Mouse (Mus musculus): ENCODE data around the gene Rpusd3.

The Rpusd3 gene

DNA sequence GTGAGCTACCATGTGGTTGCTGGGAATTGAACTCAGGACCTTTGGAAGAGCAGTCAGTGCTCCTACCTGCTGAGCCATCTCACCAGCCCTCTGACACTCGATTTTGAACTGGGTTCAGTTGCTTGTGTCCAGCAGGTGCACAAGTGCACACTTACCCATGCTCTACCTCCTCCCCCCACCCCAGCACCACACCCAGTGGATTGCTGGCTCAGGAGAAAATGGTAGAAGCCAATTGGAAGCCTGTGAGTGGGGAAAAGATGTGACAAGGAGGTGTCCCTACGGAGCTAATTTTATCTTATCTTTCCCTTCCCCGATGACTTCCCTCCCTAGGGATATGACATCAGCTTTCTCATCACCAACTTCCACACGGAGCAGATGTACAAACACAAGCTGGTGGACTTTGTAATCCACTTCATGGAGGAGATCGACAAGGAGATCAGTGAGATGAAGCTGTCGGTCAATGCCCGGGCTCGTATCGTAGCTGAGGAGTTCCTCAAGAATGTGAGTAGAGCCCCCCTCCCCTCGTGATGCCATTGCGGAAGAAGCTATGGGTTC, 33.9 kb downstream of the Rpusd3 start:
- DNase-seq (ENCODE audit: low spot score in 2 of 2) = no peak

DNA sequence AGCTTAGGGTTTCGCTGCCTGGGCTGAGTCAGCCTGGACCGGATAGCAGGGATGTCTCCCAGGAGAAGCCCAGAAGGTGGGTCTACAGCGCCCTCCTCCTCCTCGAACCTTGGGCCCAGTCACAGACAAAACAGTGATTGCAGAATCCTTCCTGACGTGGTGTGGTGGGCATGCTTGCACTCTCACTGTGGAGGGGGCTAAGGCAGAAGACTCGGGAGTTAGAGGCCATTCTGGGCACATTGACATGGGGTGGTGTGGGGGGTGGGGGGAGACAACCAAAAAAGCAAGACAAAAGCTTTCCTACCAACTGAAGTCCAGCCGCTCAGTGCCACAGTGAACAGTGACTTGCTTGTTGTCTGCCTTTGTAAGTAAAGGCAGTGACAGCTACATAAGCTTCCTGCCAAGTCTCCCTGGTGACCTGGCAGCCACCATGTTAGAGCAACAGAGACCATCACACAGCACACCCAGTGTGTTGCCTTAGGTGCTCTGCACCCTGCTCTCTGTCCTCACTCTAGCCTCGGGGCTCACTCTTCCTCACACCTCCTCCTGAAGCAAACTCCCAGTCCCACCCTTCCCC, 34.7 kb downstream of the Rpusd3 start:
- DNase-seq (ENCODE audit: low spot score in 2 of 2) = no peak

DNA sequence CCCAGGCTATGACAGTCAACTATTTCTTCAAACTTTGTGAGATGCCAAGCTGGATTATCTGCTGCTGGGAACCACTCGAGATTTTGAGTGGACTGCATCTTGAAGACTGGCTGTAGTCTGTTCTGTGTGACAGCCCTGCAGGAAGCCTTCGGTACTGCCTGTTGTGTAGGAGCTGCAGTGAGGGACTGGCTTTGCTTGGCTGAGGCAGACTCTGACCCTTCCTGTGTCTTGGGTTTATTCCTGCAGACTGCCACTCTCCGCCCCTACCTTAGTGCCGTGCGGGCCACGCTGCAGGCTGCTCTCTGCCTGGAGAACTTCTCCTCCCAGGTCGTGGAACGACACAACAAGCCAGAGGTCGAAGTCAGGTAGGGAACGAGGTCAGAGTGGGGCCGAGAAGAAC, 38.7 kb downstream of the Rpusd3 start:
- DNase-seq (ENCODE audit: low spot score in 2 of 2) = no peak

DNA sequence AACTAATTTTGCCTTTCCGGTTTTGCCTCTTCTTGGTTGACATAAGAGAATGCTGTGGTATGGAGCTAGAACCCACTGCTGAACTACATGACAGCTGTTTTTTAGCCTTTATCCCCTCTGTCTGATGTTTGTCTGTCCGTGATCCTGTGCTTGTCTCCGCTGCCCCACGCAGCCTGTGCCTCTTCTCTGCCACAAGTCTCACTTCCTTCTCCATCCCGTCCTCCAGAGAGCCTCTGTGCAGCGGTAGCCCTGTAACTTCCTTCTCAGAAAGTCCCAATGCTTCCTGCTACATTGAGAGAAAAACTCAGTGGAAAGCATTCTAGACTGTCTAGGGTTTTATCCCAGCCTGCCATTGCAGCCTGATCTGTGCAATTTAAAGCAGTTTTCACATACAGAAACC, 39.9 kb downstream of the Rpusd3 start:
- no peak for DNase-seq (ENCODE audit: low spot score in 2 of 2)

DNA sequence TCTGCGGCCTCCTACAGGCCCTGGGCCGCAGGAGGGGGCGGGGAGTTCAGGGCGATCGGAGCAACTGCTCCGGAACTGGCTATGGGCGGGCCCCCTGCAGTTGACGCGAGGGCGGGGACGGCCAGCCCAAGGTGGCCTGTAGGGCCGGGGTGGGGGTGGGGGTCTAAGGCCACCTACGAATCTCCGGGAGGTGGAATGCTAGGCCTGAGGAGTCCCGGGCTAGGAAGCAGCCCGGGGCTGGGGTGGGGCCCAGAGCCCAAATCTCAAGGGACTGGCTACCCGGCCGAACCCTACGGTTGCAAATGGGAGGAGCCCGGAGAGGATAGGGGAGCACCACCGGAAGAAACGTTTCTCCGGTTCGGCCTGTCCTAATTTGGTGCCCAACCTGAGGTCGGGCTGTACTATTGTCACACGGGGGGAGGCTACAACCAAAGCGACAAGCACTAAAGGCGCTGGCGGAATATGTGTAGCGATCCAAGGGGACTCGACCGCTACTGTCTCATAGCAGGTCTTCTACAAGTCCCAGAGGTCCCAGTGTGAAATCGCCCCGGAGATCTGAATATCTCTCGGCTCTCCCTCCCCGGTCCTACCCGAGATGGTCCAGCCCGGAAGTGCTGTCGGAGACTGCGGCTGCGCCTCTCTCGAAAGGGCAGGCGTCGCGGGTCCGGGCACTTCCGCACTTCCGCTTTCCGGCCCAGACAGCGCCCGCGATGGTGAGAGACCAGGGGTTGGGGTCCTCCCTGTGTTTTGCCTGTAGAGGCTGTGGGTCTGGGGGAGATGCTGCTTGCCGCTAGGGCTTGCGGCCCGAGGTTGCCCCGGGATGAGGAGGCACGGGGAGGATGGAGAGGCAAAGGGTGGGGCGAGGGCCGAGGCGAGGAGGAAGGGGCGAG, 41.4 kb downstream of the Rpusd3 start, which contains the start of the genes Tada3 and Arpc4:
Gene Tada3, minus strand, starts transcription at position 388 of the 890 bp plus-strand sequence.
Gene Arpc4, plus strand, starts transcription at position 620 of the 890 bp plus-strand sequence.
- DNase-seq (ENCODE audit: low spot score in 2 of 2) = peak; percentile 84 to 86

DNA sequence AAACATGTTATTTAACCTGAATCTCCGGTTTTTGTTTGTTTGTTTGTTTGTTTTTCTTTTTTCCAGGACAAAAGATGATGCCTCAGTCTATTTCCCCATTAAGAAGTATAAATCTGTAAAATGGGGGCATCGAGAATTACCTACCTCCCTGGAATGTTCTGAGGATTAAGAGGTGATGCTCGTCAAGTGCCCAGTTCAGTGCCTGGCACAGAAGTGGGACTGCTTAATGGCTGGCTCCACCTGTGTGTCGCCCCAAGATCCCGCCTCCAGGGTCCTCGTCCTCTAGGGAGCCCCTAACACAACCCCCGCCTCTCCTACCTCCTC, 42.0 kb downstream of the Rpusd3 start:
- no peak for DNase-seq (ENCODE audit: low spot score in 2 of 2)

DNA sequence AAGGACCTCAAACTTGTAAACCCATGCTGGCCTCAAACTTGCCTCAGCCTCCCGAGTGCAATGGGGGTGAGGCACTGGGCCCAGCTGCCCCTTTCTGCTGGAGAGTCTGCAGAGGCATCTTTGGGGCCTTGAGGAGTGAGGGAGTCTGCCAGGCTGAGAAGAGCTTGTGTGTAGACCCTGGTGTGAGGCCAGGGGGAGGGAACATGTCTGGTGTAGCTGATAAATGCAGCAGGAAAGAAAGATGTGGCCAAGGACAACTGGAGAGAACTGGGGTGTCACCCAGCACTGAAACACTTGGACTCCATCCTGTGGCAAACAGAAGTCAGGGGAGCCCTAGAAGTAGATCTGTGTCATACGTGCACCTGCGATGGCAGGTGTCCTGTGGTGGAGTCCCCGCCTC, 45.6 kb downstream of the Rpusd3 start:
- DNase-seq (ENCODE audit: low spot score in 2 of 2) = no peak

DNA sequence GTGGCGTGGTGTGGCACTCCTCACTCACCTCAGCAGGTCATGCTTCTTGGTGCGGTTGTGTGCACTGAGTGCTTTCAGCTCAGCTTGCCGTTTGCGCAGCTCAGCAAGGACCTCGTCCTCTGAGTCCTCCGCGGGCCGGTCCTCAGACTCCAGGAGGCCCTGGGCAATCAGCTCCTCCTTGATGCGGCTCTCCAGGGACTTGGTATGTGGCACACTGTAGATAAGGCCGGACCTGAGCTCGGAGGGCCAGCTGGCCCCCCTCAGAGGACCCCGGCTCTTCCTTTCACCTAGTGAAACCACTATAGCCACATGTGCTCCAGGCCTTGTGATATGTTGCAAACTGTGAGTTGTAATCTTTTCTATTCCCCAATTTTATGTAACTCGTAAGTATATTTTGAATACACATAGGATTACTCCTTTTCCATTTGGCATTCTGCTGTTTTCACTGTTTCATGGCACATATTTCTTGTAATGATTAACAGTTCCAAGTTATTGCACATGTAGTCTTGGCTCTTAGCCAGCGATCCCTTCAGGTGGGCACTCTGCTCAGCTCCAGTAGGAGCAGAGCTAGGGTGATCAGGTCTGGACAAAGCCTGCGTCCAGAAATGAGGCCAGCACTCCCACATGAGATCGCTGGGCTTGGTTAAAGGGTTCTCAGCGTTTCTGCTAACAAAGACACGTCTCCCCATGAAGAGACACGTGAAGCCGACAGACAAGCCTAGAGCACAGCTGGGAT, 48.8 kb downstream of the Rpusd3 start:
- no peak for DNase-seq (ENCODE audit: low spot score in 2 of 2)

DNA sequence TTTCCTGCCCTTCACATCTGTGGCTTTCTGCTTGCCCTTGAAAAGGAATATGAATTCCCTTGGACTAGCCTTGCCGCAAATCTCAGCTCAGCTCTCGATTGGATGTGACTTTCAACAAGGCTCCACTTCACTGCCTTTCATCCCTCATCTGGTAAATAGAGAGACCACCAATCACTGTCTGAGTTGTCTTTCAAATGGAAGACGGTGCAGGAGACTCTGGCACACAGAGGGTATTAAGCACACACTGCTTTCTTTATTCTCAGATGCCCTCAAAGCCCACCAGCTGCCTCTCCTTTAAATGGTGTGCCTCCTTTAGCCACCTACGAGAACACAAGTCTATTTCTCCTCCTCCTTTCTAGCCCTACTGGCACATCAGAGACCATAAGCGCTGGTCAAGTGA, 50.6 kb downstream of the Rpusd3 start:
- DNase-seq (ENCODE audit: low spot score in 2 of 2) = no peak

DNA sequence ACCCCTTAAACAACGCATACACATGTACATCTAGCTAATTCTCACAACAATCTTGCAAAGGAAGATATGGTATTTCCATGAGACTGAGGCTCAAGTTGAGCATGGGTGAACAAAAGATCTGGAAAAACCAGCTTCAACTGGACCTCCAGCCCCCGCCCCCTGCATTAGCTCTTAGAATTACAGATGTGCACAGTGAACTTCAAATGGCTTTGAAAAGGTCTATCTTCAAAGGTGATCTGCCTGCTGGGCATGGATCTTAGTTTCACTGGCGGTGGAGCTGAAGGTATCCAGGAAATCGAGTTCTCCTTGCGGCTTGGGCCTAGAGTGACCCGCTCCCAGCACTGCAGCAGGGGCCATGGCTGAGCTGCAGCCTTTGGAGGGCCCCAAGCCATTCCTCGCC, 51.0 kb downstream of the Rpusd3 start:
- no peak for DNase-seq (ENCODE audit: low spot score in 2 of 2)

DNA sequence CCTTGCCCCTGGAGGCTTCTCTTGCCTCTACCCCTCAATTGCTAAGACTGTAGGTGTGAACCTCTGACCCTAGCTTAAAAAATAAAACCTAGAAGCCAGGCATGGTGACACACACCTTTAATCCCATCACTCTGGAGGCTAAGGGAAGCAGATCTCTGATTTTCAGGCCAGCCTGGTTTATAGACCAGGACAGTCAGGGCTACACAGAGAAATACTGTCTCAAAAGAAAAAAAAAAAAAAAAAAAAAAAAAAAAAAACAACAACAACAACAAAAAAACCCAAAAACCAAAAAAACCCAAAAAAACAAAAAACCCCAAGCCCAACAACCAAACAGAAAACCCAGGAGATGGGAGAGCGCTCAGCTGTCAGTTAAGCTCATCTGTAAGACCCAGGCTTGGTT, 51.6 kb downstream of the Rpusd3 start:
- DNase-seq (ENCODE audit: low spot score in 2 of 2) = no peak

DNA sequence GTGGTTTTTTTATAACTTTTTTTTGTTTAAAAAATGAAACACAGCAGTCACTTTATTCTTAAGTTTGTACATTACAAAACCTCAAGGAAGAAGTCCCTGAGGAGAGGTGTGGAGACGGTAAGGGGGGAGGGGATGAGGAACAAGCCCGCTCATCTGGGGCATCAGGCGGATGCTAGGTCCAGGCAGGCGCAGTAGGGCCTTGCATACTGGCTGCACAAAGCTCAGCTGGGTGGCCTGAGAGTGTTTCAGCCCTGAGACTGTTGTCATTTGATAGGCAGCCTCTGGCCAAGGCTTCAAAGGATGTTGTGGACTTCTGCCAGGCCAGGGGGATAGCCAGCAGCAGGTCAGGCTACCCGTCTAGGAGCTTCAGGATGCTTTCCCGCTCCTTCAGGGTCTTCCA, 52.5 kb downstream of the Rpusd3 start:
- DNase-seq (ENCODE audit: low spot score in 2 of 2) = no peak
